Mouse (Mus musculus): ENCODE measurements around the gene Trim47.

The Trim47 gene

DNA sequence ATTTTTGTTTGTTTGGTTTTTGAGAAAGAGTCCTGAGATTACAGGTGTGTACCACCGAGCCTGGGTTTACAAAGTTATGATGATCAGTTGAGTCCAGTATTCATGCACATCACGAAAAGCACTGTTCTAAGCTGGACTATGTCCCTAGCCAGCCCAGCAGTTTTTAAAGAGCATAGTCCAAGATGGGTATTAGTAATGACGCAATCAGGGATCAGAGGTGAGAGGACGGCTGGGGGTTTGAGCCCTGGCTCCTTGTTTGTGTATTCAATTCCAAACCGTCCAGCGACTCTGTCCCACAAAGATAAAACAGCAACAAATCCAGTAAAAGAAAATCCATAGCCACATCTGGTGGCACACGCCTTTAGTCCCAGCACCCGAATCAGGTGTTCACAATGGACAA, 38.8 kb downstream of the Trim47 start:
- DNase-seq (ENCODE audit: low spot score in 2 of 2), result no peak

GRCm38 (mm10) chr11:116087194-116088130, 39.5 kb downstream of the Trim47 start:
- DNase-seq (ENCODE audit: low spot score in 2 of 2), result peak; percentile 86 to 91

- DNase-seq (ENCODE audit: low spot score in 2 of 2), result peak; percentile 97 to 99
These were observed 40.5 kb downstream of the Trim47 start, which contains the start of gene Wbp2 for GRCm38 (mm10) chr11:116086258-116087193. Gene Wbp2 (minus strand): TSS chr11:116086995.

- DNase-seq (ENCODE audit: low spot score in 2 of 2), result no peak
These were observed 42.8 kb downstream of the Trim47 start for GRCm38 (mm10) chr11:116084166-116084565.

- DNase-seq (ENCODE audit: low spot score in 2 of 2), result no peak
These were observed 43.8 kb downstream of the Trim47 start for GRCm38 (mm10) chr11:116083096-116083672.

DNA sequence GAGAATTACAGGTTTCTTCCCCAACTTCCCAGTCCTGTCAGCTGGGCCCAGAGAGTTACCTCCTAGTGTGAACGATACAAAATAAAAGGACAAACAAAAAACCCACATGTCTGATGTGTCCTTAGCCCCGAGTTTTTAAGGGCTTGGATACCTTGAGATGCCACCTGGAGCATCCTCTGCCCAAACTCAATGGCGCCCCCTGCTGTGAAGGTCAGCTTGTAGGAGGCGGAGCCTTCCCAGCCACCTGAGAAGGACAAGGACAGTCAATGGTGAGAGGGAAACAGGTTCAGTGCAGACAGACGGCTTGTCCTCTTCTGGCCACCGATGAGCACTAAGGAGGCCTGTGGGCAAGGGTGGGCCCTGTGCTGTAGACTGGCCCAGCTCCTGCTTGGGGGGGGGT, 45.9 kb downstream of the Trim47 start:
- peak in 1 of 2 experiments; percentile 58 for DNase-seq (ENCODE audit: low spot score in 2 of 2)

- DNase-seq (ENCODE audit: low spot score in 2 of 2), result peak; percentile 82 to 87
These were observed 47.5 kb downstream of the Trim47 start for GRCm38 (mm10) chr11:116079511-116079910.

DNA sequence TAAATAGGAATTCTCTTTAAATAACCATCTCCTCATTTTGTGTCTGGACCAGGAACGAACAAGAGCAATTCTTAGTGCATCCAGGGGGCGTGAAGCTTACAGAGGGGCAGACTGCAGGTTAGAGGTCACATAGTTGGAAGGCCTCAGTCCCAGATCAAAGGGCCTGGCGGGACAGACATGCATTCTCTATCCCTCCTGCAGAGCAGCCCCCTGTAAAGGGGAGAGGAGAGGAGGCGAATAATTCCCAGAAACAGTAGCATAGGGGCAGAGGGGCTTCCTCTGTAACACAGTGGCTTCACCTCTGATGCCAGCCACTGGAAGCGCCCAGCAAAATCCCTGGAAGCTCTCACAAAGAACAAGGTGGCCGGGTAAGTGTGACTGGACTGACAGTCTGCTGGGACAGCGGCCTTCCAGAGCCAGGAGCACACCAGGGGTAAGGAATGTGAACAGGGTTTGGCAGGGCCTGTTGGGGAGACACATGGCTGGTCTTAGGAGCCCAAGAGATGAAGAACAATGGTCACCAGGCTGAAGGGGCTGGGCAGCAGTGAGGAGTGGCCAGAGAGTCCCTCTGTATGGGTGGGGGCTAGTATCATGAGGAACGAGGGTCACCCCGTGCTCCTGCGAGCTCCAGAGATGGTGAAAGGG, 48.2 kb downstream of the Trim47 start:
- DNase-seq (ENCODE audit: low spot score in 2 of 2), result no peak

DNA sequence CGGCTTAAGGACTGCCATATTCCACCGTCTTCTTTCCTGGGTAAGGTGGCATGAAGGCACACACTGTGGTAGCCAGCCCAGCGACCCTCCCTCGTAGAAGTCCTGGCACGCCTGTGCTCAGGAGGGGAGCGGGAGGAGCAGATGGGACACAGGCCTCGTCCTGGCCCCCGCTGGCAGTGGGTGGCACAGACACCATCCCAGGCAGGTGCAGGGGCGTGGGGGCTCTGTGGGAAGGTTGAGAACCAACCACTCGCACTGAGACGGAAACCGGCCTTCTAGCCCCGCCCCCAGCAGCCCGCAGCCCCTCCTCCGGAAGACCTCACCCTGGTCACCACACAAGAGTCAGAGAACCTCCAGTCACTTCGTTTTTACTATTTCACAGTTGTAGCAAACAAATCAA, 48.8 kb downstream of the Trim47 start:
- no peak for DNase-seq (ENCODE audit: low spot score in 2 of 2)

GRCm38 (mm10) chr11:116077446-116078204, 49.4 kb downstream of the Trim47 start, which contains the start of gene Unc13d:
Gene Unc13d (minus strand): TSS chr11:116077961.
- DNase-seq (ENCODE audit: low spot score in 2 of 2), result no peak

DNA sequence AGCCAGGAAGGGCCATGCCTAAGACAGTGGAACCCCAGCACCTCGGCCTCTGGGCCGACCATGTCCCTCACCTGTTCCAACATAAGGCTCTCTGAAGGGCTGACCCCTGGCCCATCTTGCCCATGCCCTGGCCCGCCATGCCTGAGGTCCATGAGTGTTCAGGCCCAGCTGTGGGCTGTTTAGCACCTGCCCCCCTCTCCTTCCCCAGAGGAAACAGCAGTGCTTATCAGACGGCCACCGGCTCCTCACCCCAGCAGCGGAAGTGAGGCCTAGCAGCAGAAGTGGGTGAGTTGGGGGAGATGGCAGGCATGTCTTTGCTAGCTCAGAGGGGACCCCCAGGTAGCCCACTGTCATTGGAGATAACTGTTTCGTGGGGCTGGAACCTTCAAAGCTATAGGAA, 50.2 kb downstream of the Trim47 start:
- no peak for DNase-seq (ENCODE audit: low spot score in 2 of 2)

- no peak for DNase-seq (ENCODE audit: low spot score in 2 of 2)
These were observed 50.8 kb downstream of the Trim47 start for GRCm38 (mm10) chr11:116076266-116076540.

DNA sequence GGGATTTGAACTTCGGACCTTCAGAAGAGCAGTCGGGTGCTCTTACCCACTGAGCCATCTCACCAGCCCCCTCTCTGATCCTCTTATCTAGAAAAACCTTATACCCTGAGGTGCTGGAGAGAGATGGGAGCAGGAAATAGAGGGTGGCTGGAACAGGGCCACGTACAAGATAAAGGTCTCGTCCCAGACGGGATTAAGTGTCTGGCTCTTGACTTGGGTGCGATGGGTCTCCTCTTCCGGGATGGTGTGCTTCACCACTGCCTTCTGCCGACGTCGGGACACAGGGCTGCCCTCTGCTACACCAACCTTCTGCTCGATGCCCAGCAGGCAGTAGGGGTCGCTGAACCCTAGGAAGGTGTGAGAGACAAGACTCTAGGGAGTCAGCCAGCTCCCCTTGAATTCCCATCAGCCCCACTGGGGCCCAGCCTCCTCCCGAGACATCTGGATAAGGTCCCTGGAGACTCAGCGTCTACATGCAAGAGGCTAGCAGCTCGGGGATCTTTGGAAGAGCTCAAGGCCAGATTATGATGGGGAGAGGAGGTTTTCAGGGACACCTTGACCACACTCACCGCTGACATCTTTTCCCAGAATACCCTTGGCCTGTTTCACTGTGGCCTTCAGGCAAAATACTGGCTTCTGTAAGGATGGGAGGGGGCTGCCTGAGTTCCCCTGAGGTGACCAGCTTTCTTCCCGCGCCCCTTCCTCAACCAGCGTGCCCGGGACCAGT, 51.3 kb downstream of the Trim47 start:
- no peak for DNase-seq (ENCODE audit: low spot score in 2 of 2)

DNA sequence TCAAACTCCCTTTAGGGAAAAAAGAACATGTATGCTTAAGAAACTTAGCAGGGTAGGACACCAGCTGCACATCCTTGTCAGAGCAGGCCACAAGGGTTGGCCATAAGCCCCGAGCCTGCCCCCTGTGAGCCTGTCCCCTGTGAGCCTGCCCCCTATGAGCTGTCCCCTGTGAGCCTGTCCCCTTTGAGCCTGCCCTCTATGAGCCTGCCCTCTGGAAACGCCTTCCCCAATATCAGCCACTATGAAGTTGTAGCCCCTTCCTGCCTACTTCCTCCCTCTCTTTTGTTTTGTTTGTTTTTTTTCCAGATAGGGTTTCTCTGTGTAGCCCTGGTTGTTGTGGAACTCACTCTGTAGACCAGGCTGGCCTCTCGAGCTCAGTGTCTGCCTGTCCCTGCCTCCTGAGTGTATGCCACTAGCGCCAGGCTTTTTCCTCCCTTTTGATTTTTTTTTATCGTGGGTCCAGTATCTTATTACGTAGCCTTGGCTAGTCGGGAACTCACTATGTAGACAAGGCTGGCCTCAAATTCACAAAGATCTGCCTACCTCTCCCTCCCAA, 52.5 kb downstream of the Trim47 start:
- DNase-seq (ENCODE audit: low spot score in 2 of 2), result no peak

DNA sequence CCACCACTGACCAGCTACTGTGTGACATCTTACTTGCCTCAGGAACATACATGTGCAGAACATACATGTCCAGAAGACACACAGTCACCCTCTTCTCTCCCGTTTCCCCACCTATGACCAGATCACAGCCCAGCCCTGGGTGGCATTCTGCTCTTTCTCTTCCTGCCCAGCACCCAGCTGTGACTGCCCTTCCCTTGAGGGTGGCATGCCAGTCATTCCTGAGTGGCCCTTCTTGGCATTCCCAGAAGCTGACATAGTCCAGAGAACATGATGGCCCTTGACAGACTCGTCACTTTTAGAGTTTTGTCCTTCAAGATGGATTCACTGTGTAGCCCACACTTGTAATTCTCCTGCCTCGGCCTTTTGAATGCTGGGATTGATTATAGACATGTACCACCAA, 54.4 kb downstream of the Trim47 start:
- DNase-seq (ENCODE audit: low spot score in 2 of 2), result no peak

GRCm38 (mm10) chr11:116071510-116071909, 55.5 kb downstream of the Trim47 start:
- no peak for DNase-seq (ENCODE audit: low spot score in 2 of 2)

- no peak for DNase-seq (ENCODE audit: low spot score in 2 of 2)
These were observed 61.7 kb downstream of the Trim47 start for GRCm38 (mm10) chr11:116065345-116065744.

DNA sequence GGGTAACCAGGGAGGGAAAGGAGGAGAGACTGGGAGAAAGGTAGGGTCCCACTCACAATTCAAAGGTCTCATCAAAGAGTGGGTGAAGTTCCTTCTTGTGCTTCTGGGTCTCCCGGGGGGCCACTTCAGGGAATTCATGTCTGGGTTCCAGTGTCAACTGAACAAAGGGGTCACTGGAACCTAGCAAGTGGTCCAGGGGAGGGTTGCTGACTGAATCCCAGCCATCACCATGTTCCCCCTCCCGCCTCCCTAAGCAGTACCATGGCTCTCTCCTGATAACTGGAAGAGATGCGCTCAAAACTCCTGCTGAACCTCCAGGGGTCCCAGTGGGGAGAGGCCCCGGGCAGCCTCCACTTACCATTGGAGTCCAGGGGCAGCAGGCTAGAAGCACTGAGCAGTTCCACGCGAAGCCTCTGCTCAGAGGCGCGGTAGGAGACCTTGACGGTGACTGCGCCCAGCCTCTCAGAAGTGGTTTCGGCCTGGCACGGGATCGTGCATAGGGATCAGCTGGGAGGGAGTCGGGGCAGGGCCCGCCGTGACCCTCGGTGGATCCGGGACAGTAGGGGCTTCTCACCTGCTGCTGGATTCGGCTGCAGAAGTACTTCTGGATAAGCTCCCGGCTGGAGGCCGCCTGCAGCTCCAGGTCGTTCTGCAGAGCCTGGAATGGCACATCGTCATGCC, 62.7 kb downstream of the Trim47 start:
- DNase-seq (ENCODE audit: low spot score in 2 of 2), result no peak

DNA sequence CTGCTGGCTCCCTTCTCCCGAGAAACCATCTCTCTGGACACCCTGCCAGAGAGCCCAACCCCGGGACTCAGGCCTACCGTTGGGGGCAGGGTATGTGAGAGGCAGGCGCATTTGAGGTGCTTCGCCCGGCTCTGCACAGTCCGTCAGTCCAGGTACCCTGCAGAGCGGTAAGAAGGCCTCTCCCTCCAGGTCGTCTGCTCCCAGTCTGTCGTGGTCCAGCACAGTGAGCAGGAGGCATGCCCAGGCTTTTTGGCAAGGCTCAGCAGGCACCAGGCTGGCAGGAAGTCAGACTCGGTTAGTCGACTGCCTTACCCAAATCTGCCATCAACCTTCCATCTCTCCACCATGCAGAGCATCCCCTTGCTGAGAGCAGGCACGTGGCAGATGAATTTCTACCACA, 63.4 kb downstream of the Trim47 start:
- no peak for DNase-seq (ENCODE audit: low spot score in 2 of 2)

All from right cerebral cortex, adult 2 months (tissue).